Mouse (Mus musculus) left cerebral cortex, adult 8-10 months (tissue): ENCODE measurements at regions not wholly inside any gene's neighbourhood (a gene's known extent, or its start where the extent isn't known, plus 50 kb on each side); places are given as distances from the start of the nearest gene placed in this dataset.
A peak's percentile ranks its signal among the peaks of the same experiment; 100 is the strongest.

Experiments used
- DNase-seq, 2 experiments: peaks; one replicate each; pipeline ENCODE4 v3.0.0; 2022; ENCODE audit warnings: low spot score in 2 of 2

DNA sequence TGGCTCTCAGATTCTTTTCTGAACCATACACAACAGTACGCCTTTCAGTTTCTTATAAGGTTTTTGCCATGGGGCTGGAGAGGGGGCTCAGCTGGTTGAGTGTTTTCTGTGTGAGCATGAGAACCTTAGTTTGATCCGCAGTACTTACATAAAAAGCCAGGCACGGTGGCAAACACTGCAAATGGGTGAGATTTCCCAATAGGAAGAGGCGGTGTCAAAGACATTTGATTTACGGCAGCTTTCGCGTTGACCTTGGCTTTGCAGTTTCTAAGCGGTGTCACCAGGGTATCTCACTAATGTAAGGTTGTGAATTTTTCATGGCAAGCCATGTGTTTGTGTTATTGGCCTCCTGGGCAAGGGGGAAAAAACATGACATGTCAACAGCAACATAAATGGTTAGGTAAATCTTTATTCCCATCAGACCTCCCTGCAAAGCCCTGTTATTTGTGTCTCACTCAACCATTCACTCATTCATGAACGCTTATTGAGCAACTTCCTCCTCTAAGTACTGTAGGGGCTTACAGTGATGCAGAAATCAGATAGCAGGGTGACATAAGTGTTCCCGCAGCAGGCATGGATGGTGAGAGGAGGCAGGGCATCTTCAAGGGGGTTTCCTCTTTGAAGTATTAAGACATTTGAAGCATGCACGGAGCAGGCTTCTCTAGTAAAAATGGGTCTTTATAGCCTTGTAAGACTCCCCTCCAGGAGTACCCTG is 599.4 kb upstream of the Auts2 start:
- DNase-seq = no peak

DNA sequence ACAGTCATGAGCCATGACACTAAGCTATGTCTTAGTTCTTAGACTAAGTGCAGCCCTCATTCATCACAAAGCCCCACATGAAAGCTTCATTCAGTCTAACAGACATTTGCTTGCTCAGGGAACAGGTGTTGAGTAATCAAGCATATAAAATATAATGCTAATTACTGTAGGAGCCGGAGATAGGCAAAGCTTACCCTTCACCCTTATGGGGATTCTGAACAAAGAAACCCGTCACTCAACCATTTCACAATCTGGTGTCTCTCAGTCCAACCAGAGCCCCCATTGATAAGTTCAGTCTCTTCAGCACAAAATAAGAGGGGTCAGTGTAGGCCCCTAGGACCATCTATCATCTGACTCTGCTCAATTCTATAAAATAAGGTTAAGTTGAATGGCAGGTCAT is 587.9 kb upstream of the Auts2 start:
- DNase-seq = no peak

DNA sequence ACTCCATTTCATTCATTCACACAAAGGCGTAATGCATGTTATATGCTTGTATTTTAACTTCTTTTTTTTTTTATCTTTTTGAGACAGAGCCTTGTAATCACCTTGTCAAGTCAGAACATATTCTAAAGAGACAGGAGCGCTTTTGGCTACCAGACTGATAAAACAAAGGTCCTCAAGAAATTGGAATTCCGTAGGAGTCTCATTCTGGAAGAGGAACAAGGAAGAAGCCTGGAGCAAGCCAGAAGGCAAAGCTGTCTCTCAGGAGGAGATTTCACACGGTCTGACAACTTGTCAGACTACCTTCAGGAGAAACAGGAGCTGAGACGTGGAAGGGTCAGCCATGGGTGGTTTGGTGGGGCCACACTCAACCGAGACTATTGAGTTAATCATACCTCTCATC is 587.2 kb upstream of the Auts2 start:
- DNase-seq = no peak

DNA sequence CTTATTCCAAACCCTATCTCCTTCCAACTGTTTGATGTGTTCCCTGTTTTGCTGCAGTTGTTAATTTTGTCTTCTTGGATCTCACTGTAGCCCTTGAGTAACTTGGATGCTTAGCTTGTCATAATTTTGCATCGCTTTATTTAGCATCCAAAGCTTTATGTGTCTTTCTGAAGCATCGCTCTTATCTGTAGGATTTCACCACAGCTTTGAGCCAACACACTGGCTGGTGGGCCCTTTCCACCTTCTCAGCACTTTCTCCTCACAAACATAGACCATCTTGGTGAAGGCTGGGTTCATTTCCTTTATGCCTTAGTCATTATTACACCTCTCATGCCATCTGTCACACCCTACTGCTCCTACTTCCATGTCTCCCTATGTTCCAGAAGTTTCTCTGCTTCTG is 581.1 kb upstream of the Auts2 start:
- peak; percentile 4 to 56 for DNase-seq

DNA sequence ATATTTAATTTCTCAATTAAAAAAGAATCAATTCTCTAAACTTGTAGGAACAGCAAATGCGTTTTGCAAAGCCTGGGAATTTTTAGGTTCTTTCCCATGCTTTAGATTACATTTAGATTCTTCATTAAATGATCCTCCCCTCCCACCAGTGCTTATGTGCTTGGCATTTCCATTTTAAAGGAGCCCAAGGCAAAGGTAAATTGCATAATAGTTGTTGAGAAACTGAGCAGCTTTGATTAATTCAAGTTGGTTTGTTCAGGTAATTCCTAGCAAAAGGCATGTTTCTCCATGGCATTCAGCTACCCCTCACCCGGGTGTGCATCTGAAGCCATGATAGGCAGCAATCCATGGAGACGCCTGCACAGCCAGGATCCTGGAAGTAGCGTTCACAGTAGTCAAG is 570.8 kb upstream of the Auts2 start:
- no peak for DNase-seq

DNA sequence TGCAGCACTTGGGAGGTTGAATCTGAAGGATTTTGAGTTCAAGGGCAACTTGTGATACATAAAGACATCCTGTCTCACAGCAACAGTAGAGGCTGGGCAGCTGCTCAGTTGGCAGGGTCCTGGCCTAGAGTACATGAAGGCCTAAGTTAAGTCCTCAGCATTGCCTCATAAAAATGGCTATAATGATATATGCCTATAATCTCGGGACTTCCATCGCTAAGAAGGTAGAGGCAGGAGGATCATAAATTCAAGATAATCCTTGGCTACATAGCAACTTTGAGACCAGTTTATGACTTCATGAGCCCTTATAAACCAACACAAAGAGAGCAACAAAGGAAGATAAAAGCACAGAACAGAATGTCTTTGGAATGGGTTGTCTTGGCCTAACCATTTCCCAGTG is 570.0 kb upstream of the Auts2 start:
- DNase-seq = no peak

DNA sequence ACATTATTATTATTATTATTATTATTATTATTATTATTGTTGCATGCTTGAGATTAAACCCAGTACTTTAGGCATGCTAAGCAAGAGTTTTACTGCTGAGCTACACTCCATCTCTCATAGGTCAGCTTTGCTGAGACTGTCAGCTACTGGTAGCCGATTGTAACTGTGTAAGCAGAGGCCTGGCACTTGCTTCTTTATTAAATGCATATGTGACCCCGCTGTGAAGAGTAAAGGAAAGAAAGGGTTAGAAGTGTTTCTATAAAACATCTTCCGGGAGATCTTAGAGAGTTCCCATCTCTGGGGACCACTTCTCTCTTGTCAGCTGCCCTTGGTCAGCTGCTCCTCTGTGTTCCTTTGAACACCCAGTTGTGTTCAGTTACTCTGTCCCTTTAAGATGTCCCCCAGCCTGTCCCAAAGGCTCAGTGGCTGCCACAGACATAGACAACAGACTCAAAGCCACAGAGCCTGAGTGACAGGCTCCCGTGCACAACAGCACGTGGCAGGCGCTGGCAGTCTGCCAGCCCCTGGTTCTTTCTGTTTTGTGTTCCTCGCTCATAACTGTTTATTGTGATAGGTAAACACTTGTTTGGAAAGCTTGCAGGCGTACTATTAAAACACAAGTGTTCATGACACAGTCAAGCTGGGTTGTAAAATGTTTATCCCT is 563.7 kb upstream of the Auts2 start:
- DNase-seq = no peak

DNA sequence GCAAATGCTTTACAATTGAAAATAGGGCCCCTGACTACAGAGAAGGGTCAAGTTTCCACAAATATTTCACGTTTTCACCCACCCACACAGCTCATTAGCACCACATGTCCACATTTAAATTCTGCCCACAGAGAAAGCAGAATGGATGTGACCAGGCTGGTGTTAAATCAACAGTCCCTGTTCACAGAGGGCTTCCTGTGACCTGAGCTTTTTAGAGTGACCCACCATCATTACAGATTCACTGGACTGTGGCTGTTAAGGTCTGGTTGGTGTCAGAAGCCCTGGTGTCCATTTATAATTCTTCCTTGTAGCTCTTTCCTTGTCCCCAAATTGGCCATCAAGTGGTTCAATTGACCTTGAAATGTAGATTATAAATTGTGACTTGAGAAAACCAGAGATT is 553.2 kb upstream of the Auts2 start:
- no peak for DNase-seq

DNA sequence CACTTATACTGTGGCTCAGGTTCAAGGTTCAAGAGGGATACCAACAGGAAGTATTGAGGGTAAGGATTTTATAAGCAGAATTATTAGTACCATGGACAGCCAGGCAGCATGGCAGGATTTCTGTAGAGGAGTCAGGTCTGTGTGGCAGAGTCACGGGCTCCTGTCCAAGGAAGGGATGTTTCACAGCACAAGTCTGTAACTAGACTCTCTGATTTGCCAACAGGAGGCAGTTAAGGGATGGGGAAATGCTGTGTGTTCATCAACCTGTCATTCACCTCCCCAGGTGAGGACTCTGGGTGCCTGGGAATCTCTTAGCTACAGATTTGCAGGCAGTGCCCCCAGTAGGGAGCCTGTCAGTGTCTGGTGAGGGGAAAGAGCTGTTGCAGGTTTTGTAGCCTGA is 541.7 kb upstream of the Auts2 start:
- no peak for DNase-seq

DNA sequence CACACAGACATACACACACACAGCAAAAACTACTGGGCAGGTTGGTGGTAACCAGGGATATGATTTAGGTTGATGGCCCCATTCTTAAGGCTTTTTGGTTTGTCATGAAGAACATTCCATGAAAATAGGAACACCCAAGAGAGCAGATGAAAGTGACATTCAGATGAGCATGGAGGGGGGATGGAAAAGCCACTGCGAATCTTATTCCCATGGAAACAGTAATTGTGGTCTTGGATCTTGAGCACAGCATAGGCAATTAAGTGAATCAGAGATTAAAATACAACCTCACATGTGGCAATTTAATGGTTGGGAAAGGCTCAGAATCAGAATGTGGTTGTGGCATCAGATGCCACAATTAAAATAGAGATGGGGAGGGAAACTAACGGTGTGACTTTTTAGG is 537.6 kb upstream of the Auts2 start:
- no peak for DNase-seq

DNA sequence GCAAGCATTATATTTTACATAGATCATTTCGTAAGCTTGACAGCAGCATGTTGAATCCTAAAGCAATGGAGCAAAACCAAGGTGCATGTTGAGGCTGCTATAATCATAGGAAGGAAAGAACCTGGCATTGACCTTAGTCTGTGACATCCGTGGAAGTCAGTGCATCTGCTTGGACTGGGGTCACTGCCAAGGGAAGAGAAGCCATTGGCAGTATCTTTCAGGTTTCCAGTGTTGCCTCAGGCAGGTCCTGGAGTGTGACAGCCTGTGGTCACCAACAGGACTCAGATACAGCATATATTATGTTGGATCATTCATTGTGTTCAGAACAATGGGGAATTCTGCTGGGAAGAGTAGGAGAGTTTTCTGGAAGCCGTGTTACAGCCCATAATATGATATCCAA is 535.8 kb upstream of the Auts2 start:
- DNase-seq = no peak

DNA sequence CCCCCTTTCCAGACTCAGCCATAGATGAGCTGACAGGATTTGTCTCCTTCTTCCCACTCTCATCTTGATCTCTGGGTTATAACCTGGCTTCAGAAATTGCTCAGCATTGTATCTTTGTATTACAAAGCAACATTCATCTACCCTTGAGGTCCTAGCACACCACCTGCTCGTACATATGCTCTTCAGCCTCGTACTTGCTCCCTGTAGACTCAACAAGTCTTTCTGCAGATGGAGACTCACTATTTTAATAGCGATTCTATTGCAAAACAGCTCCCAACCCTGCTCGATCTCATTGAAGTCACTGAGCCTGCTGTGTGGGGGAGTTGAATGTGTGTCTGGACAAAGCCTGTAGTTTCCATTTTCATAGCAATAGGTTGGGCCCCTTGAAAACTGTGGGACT is 535.2 kb upstream of the Auts2 start:
- DNase-seq = no peak

DNA sequence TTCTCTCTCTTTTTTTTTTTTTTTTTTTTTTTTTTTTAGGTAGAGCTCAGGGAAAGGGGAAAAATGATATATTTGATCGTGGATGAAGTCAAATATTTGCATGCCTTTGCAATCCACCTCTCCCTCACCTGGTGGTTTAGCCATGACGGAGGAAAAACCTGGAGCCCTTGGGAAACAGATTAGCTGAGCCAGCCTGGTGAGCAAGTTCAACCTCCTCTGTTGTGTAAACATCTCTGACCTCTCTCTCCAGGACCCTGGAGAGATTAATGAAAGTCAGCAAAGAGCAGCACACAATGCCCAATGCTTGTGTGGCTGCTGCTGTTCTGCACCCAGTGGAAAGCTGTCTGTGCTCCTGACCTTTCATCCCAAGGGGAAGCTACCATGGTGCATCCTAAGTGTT is 530.2 kb upstream of the Auts2 start:
- no peak for DNase-seq

DNA sequence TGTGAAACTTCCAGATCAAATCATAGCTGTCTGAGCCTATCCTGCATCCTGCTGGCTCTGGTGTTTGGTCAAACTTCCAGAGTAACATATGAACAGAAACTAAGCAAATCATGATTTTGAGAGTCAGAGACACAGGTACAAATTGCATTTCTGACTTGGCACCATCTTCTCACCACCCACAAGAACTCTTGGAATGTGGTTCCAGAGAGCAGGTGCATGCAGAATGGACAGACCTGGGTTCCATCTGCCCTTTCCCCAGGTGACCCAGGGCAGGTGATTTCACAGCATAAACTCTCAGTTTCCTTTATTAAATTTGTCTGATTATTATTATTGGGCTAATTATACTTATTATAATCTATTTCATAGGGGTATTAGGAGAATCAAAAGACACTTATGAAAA is 527.0 kb upstream of the Auts2 start:
- DNase-seq = no peak

DNA sequence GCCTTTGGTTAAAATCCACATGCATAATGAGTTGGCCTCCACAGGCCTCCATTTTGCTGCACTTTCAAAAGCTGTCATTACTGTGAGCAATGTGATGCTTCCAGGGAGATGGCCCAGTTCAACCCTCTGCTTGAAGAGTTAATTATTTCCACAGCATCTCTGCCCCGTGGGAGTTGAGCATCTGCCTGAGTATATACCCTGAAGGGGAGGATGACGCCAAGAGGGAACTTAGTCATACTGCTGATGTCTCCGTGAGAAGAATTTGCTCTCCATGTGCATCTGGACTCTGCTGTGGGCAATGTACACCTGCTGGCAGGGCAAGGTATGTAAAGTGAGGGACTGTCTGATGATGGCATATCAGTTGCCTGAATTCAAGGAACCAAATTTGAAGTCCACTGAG is 519.3 kb upstream of the Auts2 start:
- DNase-seq = peak in 1 of 2 experiments; percentile 51

DNA sequence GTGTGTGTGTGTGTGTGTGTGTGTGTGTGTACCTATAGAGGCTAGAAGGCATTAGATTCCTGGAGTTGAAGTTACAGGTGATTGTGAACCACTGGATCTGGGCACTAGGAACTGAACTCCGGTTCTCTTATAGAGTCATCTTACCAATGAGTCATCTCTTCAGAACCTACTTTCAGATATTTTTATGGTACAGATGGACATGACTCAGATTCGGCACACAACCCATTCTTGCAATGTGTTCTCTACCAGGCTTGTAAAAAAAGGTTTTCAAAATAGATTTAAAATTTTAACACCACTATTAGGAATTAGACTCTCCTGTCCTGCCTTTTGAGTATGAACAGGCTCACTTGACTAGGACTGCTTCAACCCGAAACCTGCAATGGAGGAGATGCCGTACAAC is 504.3 kb upstream of the Auts2 start:
- DNase-seq = peak in 1 of 2 experiments; percentile 20

DNA sequence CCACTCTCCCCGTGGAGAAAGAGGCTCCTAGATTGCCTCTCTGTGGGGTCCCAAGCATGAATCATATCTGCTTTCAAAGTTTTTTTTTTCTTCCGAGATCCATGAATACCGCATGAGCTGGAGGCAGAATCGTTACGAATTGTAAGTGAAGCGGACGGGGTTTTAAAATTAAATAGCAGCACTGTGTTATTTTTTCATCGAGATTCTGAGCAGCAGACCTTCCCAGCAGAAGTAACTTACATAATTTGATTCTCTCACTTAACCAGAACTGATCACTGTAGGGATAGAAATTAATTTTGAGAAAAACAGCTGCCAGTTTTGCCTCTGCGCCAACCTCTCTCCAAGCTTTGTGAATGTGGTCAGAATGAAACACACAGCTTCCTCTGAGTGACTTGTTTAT is 502.5 kb upstream of the Auts2 start:
- peak in 1 of 2 experiments; percentile 6 for DNase-seq

DNA sequence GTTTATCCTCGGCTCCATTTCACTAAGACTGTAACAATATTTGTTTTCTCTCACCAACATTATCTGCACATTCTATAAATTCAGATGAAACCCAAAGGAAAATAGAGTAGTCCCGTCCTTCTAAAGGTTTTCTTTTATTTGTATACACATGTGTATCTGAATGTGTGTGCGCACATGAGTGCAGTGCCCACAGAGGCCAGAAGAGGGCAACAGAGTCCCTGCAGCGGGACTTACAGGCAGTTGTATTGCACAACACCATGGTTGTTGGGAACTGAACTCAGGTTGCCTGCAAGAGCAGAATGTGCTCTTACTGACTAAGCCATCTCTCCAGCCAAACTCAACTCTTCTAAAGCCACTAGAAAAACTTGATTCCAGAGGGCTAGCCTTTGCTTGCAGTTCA is 484.4 kb upstream of the Auts2 start:
- DNase-seq = no peak

DNA sequence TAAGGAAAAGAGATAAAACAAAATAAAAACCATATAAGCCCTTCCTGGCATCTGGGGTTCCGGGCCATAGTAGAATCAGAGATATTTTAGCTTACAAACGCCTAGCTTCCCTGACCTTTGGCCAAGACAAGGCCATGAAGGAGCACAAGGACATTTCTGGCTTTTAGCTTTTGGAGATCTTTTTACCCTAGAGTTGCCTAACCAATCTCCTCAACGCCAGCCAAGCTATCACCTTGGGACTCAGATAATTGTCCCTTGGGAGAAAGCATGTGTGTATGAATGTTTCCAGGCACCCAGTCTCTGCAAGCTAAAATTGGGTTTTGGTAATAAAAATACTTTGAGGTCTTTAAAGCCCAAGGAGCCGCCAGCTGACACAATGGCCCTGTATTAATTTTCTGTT is 482.0 kb upstream of the Auts2 start:
- DNase-seq = no peak

DNA sequence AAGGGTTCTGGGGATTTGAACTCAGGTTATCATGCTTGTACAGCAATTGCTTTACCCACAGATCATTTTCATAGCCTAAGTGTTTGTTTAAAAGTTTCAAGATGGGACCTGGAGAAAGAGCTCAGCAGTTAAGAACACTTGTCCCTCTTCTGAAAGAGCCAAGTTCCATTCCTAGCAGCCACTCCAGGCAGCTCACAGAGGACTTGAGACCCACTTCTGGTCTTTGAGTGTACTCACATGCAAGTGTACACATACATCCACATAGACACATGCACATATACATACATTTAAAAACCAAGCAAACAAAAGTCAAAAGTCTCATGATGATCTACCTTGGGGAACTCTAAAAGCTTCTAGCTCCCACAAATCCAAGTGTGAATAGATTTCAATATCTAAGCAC is 477.7 kb upstream of the Auts2 start:
- DNase-seq = no peak

DNA sequence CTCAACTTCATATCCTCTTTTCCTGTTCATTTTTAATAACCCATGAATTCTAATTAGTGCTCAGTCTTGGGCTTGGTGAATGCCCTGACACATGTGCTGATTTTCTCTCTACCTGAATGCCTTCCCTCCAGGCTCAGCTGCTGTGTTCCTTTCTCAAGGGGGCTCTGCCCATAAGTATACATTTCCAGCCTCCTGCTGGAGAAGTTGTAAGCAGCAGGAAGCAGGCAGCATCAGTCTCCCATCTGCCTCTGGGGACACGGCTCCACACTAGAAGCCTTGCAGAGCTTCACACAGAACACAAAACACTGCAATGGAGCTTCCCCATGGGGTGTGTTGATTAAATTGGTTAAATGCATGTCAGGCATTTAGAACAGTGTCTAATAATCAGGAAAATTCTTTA is 477.0 kb upstream of the Auts2 start:
- DNase-seq = no peak

DNA sequence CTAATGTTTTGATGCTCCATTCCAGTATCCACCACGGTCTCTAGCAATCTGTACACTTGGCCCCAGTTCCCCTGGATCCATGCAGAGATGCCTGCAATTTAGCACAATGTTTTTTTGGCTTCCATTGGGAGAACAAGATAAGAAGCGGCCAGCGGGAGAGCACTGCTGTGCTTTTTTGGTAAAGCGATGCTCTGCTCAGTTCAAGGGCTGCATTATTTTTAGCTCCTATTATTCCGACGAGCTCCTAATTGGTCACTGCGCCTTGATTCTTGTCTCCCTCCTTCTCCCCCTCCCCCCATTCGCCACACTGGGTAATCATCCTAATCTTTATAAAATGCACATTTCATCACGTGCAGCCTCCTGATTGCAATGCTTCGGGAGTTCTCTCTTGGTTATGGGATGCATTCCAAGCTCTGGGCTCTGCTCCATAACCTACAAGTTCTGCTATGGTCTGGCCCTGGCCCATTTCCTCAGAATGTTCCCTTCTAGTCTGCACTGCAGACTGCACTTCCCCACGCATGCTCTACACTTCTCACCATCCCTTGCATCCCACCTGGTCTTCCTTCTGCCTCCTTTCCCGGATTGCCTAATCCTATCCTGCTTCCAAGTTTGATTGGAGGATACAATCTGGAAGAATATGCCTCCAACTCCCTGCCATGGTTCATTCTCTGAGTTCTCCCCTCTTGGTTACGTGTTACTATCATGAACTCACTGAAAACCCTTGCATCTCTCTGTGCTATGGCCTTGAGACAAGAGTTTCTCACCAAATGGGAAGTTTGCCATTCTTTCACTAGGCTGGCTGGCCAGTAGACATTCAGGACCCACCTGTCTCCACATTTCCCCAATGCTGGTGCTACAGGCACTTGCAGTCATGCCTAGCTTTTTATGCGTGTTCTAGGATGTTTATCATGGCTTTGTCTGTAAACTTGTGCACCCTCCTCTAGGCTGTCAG is 467.8 kb upstream of the Auts2 start:
- DNase-seq = peak; percentile 15 to 80
